8 mouse cellular contexts compared by ENCODE assay signal in the genomic region with DNA sequence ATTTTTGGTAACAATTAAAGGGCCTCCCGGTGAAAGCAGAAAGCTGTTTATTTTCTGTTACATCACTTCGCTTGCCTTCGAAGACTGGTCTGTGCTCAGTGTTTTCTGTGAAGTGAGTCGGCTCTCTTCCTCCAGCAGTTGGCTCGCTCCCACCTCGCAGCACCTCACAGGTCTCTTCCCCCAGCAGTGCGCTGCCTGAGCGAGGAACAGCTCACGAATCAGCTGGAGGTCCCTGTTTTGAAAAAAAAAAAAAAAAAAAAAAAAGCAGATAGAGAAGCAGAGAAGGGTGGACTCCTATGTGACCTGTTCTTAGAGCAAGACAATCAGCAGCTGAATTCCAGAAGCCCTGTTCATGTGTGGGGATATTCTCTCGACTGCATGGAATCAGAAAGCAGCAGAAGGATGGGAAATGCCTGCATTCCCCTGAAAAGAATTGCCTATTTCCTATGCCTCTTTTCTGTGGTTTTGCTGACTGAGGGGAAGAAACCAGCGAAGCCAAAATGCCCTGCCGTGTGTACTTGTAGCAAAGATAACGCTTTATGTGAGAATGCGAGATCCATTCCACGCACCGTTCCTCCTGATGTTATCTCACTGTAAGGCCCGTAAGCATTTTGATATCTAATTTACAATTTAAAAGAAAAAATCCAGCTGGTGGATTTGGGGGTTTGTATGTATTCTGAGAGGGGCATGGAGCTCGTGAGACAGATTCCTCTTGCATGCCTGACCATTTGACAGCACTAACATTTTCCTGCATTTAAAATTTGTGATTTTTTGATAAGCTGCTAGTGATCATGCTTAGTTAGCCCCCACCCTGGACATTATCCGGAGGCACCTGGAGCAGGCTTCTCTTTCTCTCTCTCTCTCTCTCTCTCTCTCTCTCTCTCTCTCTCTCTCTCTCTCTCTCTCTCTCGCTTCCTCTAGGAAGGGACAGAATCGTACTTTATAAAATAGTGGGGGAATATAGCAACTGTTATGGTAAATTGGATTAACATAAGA. TPM values are rescaled to one million over a fixed set of nuclear protein-coding genes. Genes with fewer than 3 reads are reported as not detected.
DNase-seq lines count a peak whose midpoint lies in the region; ATAC-seq and TF ChIP-seq lines count a peak whose summit lies in the region.

A gene (plus strand): TSS at position 32 of the 996 bp plus-strand sequence.

- TF ChIP-seq EP300 in ES-Bruce4 (IDR thresholded peaks at IDR 0.05; ENCODE audit: insufficient read depth, low read depth, low read length), result no peak

- H3K4me3 ChIP-seq in ES-Bruce4 (ENCODE audit: low read depth, low read length), result no peak within 1 kb of the TSS
- peak within 1 kb of the TSS; percentile 42 for H3K4me3 ChIP-seq in embryonic facial prominence, embryonic 10.5 days
- no peak within 1 kb of the TSS for H3K4me3 ChIP-seq in intestine, embryonic 16.5 days (ENCODE audit: low read length)
- H3K4me3 ChIP-seq in midbrain, postnatal 0 days (ENCODE audit: low read depth, low read length), result peak within 1 kb of the TSS; percentile 47

- H3K36me3 ChIP-seq in ES-Bruce4 (ENCODE audit: control insufficient read depth, insufficient read depth, low read length, poor library complexity, severe bottlenecking), result no peaks in the 10 kb centered on the region
- no peaks in the 10 kb centered on the region for H3K36me3 ChIP-seq in embryonic facial prominence, embryonic 10.5 days (replicated peaks)
- no peaks in the 10 kb centered on the region for H3K36me3 ChIP-seq in intestine, embryonic 16.5 days (ENCODE audit: control insufficient read depth, insufficient read depth, low read length)
- H3K36me3 ChIP-seq in midbrain, postnatal 0 days (ENCODE audit: insufficient read depth, low read length), result no peaks in the 10 kb centered on the region

- 29% methylated on average over 21 of the region's 21 CpGs for WGBS in embryonic facial prominence, embryonic 10.5 days
- 24% methylated on average over 21 of the region's 21 CpGs for WGBS in intestine, embryonic 16.5 days
- WGBS in midbrain, postnatal 0 days, result 5% methylated on average over 21 of the region's 21 CpGs

- peak within 1 kb of the TSS; percentile 10; the same call in 1 of the 2 replicates for H3K4me2 ChIP-seq in intestine, embryonic 16.5 days (ENCODE audit: low read depth, low read length)
- H3K4me2 ChIP-seq in midbrain, postnatal 0 days (ENCODE audit: low read depth, low read length, poor library complexity, severe bottlenecking), result peak within 1 kb of the TSS; percentile 52

- H3K9me3 ChIP-seq in ES-Bruce4 (replicated peaks; ENCODE audit: control insufficient read depth, insufficient read depth, low read length, poor library complexity, severe bottlenecking), result no peaks in the 10 kb centered on the region
- H3K9me3 ChIP-seq in embryonic facial prominence, embryonic 10.5 days, result no peaks in the 10 kb centered on the region
- H3K9me3 ChIP-seq in intestine, embryonic 16.5 days (ENCODE audit: control insufficient read depth, low read length), result no peaks in the 10 kb centered on the region
- no peaks in the 10 kb centered on the region for H3K9me3 ChIP-seq in midbrain, postnatal 0 days (ENCODE audit: low read length)

- TF ChIP-seq POLR2A in ES-Bruce4 (IDR thresholded peaks at IDR 0.05; ENCODE audit: insufficient read depth, low read length), result no peak

- DNase-seq in adrenal gland, postnatal 14 days, result peak; percentile 9
- no peak for DNase-seq in adrenal gland, adult 18-20 months (ENCODE audit: low spot score in 2 of 2)
- peak; percentile 22 for DNase-seq in embryonic facial prominence, embryonic 10.5 days (ENCODE audit: low spot score)
- DNase-seq in midbrain, postnatal 0 days (ENCODE audit: low spot score), result peak; percentile 60
- no peak for DNase-seq in gastrocnemius, postnatal 14 days

- ATAC-seq in intestine, embryonic 16.5 days, result no peak
- peak; percentile 78 for ATAC-seq in midbrain, postnatal 0 days (ENCODE audit: low FRiP score)
- no peak for ATAC-seq in monocyte, adult 5-6 weeks (replicated peaks; ENCODE audit: insufficient number of reproducible peaks, low FRiP score, low TSS enrichment, poor library complexity, severe bottlenecking)

- H3K9ac ChIP-seq in ES-Bruce4 (ENCODE audit: low read depth, poor library complexity, severe bottlenecking), result no peak within 1 kb of the TSS
- H3K9ac ChIP-seq in intestine, embryonic 16.5 days (ENCODE audit: low read depth, low read length), result no peak within 1 kb of the TSS
- peak within 1 kb of the TSS; percentile 67 for H3K9ac ChIP-seq in midbrain, postnatal 0 days (replicated peaks; ENCODE audit: low read length, poor library complexity, severe bottlenecking)

- intact Hi-C loops in gastrocnemius, postnatal 14 days (cut with DNase I; ENCODE audit: low total_unique reads), result no loop called here

- H3K27ac ChIP-seq in ES-Bruce4 (ENCODE audit: insufficient read depth, low read length), result no peak within 1 kb of the TSS
- H3K27ac ChIP-seq in embryonic facial prominence, embryonic 10.5 days (replicated peaks), result no peak within 1 kb of the TSS
- H3K27ac ChIP-seq in intestine, embryonic 16.5 days (ENCODE audit: low read length), result no peak within 1 kb of the TSS
- peak within 1 kb of the TSS; percentile 92 for H3K27ac ChIP-seq in midbrain, postnatal 0 days (ENCODE audit: low read depth, low read length)

- no peaks in the 10 kb centered on the region for H3K27me3 ChIP-seq in ES-Bruce4 (ENCODE audit: control insufficient read depth, insufficient read depth, low read length, poor library complexity, severe bottlenecking)
- H3K27me3 ChIP-seq in embryonic facial prominence, embryonic 10.5 days (replicated peaks; ENCODE audit: low read depth, poor library complexity, severe bottlenecking), result peaks cover 18% of the 10 kb centered on the region
- 0 out of 2 replicates have a peak, but pooled peaks cover 3% of the 10 kb centered on the region for H3K27me3 ChIP-seq in intestine, embryonic 16.5 days (replicated peaks; ENCODE audit: control insufficient read depth, insufficient read depth, low read length)
- H3K27me3 ChIP-seq in midbrain, postnatal 0 days (ENCODE audit: insufficient read depth, low read length), result no peaks in the 10 kb centered on the region

- TF ChIP-seq CTCF in ES-Bruce4 (IDR thresholded peaks at IDR 0.05; ENCODE audit: low read depth, low read length), result no peak
- TF ChIP-seq CTCF in midbrain, postnatal 0 days (IDR thresholded peaks at IDR 0.05), result no peak

- H3K4me1 ChIP-seq in ES-Bruce4 (ENCODE audit: control insufficient read depth, insufficient read depth, low read length), result no peaks in the 10 kb centered on the region
- peaks cover 21% of the 10 kb centered on the region for H3K4me1 ChIP-seq in embryonic facial prominence, embryonic 10.5 days
- no peaks in the 10 kb centered on the region for H3K4me1 ChIP-seq in intestine, embryonic 16.5 days (ENCODE audit: control insufficient read depth, insufficient read depth, low read length)
- no peaks in the 10 kb centered on the region; the same call in 1 of the 2 replicates for H3K4me1 ChIP-seq in midbrain, postnatal 0 days (ENCODE audit: insufficient read depth, low read length)

RNA-seq across cellular contexts. Expression of the gene that starts here (rescaled TPM):
- total RNA-seq in adrenal gland, postnatal 14 days (2021), result 2.6 and 3.5 TPM in 2 replicates
- under 1 TPM; 0.74 to 0.93 TPM for total RNA-seq in adrenal gland, adult 18-20 months (2021)
- polyA plus RNA-seq in ES-Bruce4 (2011; ENCODE audit: insufficient read depth, insufficient read length, low read depth, missing spikeins), result 28.1 and 32.6 TPM in 2 replicates
- polyA plus RNA-seq in embryonic facial prominence, embryonic 10.5 days (2016; fragmentation: Nextera tagmentation; extraction: Ambion mirVana), result 1.2 and 1.4 TPM in 2 replicates
- 0.46 and 0.51 TPM in 2 replicates for polyA plus RNA-seq in intestine, embryonic 16.5 days (2015; fragmentation: Nextera tagmentation; extraction: Ambion mirVana)
- total RNA-seq in midbrain, postnatal 0 days (2014; rRNA removed), result 27.0 and 32.8 TPM in 2 replicates
- 22.5 and 28.3 TPM in 2 replicates for polyA plus RNA-seq in midbrain, postnatal 0 days (2015; fragmentation: Nextera tagmentation; extraction: Ambion mirVana)
- not detected in 3 replicates for total RNA-seq in monocyte, adult 5-6 weeks (2017)
- 1 to 10 TPM; 2.0 to 2.6 TPM for total RNA-seq in gastrocnemius, postnatal 14 days (2021)

Comparison
In these comparisons a context has a peak if more than half of its experiments do, and no peak if none do; other contexts are left out.
1. DNase-seq: peak in adrenal gland, postnatal 14 days (single experiment), embryonic facial prominence, embryonic 10.5 days (single experiment) and midbrain, postnatal 0 days (single experiment); none in adrenal gland, adult 18-20 months (0 of 2) and gastrocnemius, postnatal 14 days (single experiment).
2. H3K4me3 ChIP-seq: peak in embryonic facial prominence, embryonic 10.5 days (single experiment) and midbrain, postnatal 0 days (single experiment); none in ES-Bruce4 (single experiment) and intestine, embryonic 16.5 days (single experiment).